Mouse (Mus musculus) C2C12 (cell line): ENCODE data around the gene Tmem262. TPM values are rescaled to one million over a fixed set of nuclear protein-coding genes. Genes with fewer than 3 reads are reported as not detected.

Source experiments
- H3K27me3 ChIP-seq: one replicate; pipeline ENCODE4 v1.6.1; 2011; ENCODE audit not compliant: control insufficient read depth, insufficient read depth, insufficient read length
- H3K36me3 ChIP-seq: one replicate; pipeline ENCODE4 v1.6.1; 2011; ENCODE audit not compliant: control insufficient read depth, insufficient read depth
- H3K4me3 ChIP-seq: one replicate; pipeline ENCODE4 v1.5.1; 2011; ENCODE audit warnings: mild to moderate bottlenecking, control low read depth; ENCODE audit not compliant: poor library complexity, insufficient read depth, severe bottlenecking
- H3K79me2 ChIP-seq: one replicate; pipeline ENCODE4 v1.6.1; 2011; ENCODE audit not compliant: control insufficient read depth, insufficient read depth
- H3K79me3 ChIP-seq: one replicate; pipeline ENCODE4 v1.6.1; 2011; ENCODE audit warnings: low read depth, control low read depth
- H3ac ChIP-seq: one replicate; pipeline ENCODE3; 2011; ENCODE audit warnings: low read depth; ENCODE audit not compliant: control insufficient read depth, insufficient read length
- CEBPB ChIP-seq: IDR thresholded peaks from one replicate; pipeline ENCODE4 v1.6.1; 2011; ENCODE audit warnings: low read depth, mild to moderate bottlenecking, control low read depth, moderate library complexity
- CTCF ChIP-seq: IDR thresholded peaks from one replicate; pipeline ENCODE4 v1.5.1; 2011; ENCODE audit not compliant: control insufficient read depth, insufficient read depth, insufficient read length
- FOSL1 ChIP-seq: IDR thresholded peaks from one replicate; pipeline ENCODE4 v1.8.0; 2011; ENCODE audit warnings: mild to moderate bottlenecking, low read length; ENCODE audit not compliant: poor library complexity, insufficient read depth, severe bottlenecking
- MAX ChIP-seq: IDR thresholded peaks from one replicate; pipeline ENCODE4 v1.6.1; 2011; ENCODE audit warnings: mild to moderate bottlenecking, control low read depth
- MYOD1 ChIP-seq: IDR thresholded peaks from one replicate; pipeline ENCODE4 v1.6.1; 2011; ENCODE audit warnings: low read depth; ENCODE audit not compliant: control insufficient read depth, insufficient read length
- MYOG ChIP-seq: IDR thresholded peaks from one replicate; pipeline ENCODE4 v1.6.1; 2011; ENCODE audit not compliant: control insufficient read depth, insufficient read length; ENCODE audit errors: extremely low read depth
- USF1 ChIP-seq: IDR thresholded peaks from one replicate; pipeline ENCODE4 v1.6.1; 2011; ENCODE audit warnings: low read depth, mild to moderate bottlenecking, control low read depth, moderate library complexity
- polyA plus RNA-seq: library from polyadenylated mRNA; unstranded; fragments of >200 nt; fragmentation: generic; extraction: Trizol; gene quantifications from one replicate; pipeline ENCODE4 v1.2.1, GENCODE M21; 2012; ENCODE audit warnings: missing spikeins

Gene Tmem262
- polyA plus RNA-seq, 1 experiment, result not detected

- Histone ChIP-seq H3K79me3 (peaks cover 26% of the 10 kb centered on the region), H3K36me3 (peaks cover 10% of the 10 kb centered on the region), H3K4me3 (no peak overlapping the region), H3ac (no peak overlapping the region), H3K79me2 (peaks cover 36% of the 10 kb centered on the region), H3K27me3 (no peaks in the 10 kb centered on the region)
- TF ChIP-seq USF1 (no peak), FOSL1 (no peak), CEBPB (no peak), MYOG (no peak), MAX (no peak), CTCF (no peak), MYOD1 (no peak)
These were observed 16.8 kb upstream of the Tmem262 start for GRCm38 (mm10) chr19:6063081-6063480.

- Histone ChIP-seq H3K36me3 (peaks cover 9% of the 10 kb centered on the region), H3K79me2 (peaks cover 18% of the 10 kb centered on the region), H3ac (peak overlapping the region; percentile 47), H3K79me3 (peaks cover 13% of the 10 kb centered on the region), H3K27me3 (no peaks in the 10 kb centered on the region), H3K4me3 (peak overlapping the region; percentile 30)
- TF ChIP-seq USF1 (no peak), FOSL1 (no peak), MAX (no peak), MYOD1 (no peak), CEBPB (no peak), MYOG (no peak), CTCF (no peak)
These were observed 13.3 kb upstream of the Tmem262 start for GRCm38 (mm10) chr19:6066571-6066970.

- TF ChIP-seq CTCF (peak; percentile 92), USF1 (no peak)
These were observed 12.7 kb upstream of the Tmem262 start for GRCm38 (mm10) chr19:6067011-6067723.

GRCm38 (mm10) chr19:6067724-6068415, 12.0 kb upstream of the Tmem262 start, which contains the start of gene Tm7sf2:
Gene Tm7sf2, minus strand, starts transcription at chr19:6068373.
- H3K79me2 ChIP-seq, result peaks cover 5% of the 10 kb centered on the region
- no peak for TF ChIP-seq CEBPB
- TF ChIP-seq USF1, result no peak
- no peak for TF ChIP-seq MAX
- no peak for TF ChIP-seq CTCF
- TF ChIP-seq FOSL1, result no peak
- TF ChIP-seq MYOG, result no peak
- no peak for TF ChIP-seq MYOD1
- H3K27me3 ChIP-seq, result no peaks in the 10 kb centered on the region
- H3K4me3 ChIP-seq, result peak within 1 kb of the TSS; percentile 30
- peak within 1 kb of the TSS; percentile 47 for H3ac ChIP-seq
- peaks cover 2% of the 10 kb centered on the region for H3K79me3 ChIP-seq
- H3K36me3 ChIP-seq, result peaks cover 9% of the 10 kb centered on the region

More at GRCm38 (mm10) chr19:6067011-6067723, 12.7 kb upstream of the Tmem262 start:
- Histone ChIP-seq H3K36me3 (peaks cover 9% of the 10 kb centered on the region), H3K79me2 (peaks cover 12% of the 10 kb centered on the region), H3K27me3 (no peaks in the 10 kb centered on the region), H3K79me3 (peaks cover 7% of the 10 kb centered on the region), H3ac (peak overlapping the region; percentile 47), H3K4me3 (peak overlapping the region; percentile 30)

- Histone ChIP-seq H3K79me2 (no peaks in the 10 kb centered on the region), H3K79me3 (no peaks in the 10 kb centered on the region), H3ac (no peak overlapping the region), H3K4me3 (no peak overlapping the region), H3K36me3 (peaks cover 9% of the 10 kb centered on the region), H3K27me3 (no peaks in the 10 kb centered on the region)
- no peak for TF ChIP-seq MYOD1
- TF ChIP-seq MAX, result no peak
- no peak for TF ChIP-seq CTCF
These were observed 10.9 kb upstream of the Tmem262 start for GRCm38 (mm10) chr19:6068951-6069350.

- H3K36me3 ChIP-seq, result peaks cover 15% of the 10 kb centered on the region
- H3K79me3 ChIP-seq, result no peaks in the 10 kb centered on the region
- H3K4me3 ChIP-seq, result no peak overlapping the region
- H3K27me3 ChIP-seq, result no peaks in the 10 kb centered on the region
- H3K79me2 ChIP-seq, result peaks cover 8% of the 10 kb centered on the region
- H3ac ChIP-seq, result no peak overlapping the region
- no peak for TF ChIP-seq MAX
- TF ChIP-seq CEBPB, result no peak
- no peak for TF ChIP-seq MYOG
- TF ChIP-seq MYOD1, result no peak
- TF ChIP-seq CTCF, result no peak
- TF ChIP-seq USF1, result no peak
- TF ChIP-seq FOSL1, result no peak
These were observed 10.0 kb upstream of the Tmem262 start for GRCm38 (mm10) chr19:6069851-6070250.
